Mouse (Mus musculus) limb, embryonic 13.5 days (tissue): ENCODE results near the gene Vars2. TPM values are rescaled to one million over a fixed set of nuclear protein-coding genes. Genes with fewer than 3 reads are reported as not detected.

Experiments used
- ATAC-seq: fragments of 200-750 bp; cut with Nextera tagmentation; 2 replicates; pipeline ENCODE4 v1.8.0; 2017; ENCODE audit warnings: low read depth, moderate number of reproducible peaks, moderate TSS enrichment; ENCODE audit not compliant: low FRiP score
- H3K27ac ChIP-seq: fragments of 300-500 bp; sonication (generic); 2 replicates; pipeline ENCODE4 v1.5.1; 2015; ENCODE audit warnings: inconsistent platforms, mild to moderate bottlenecking, moderate library complexity
- H3K27me3 ChIP-seq: fragments of 300-500 bp; sonication (generic); 2 replicates; pipeline ENCODE4 v1.6.1; 2015; ENCODE audit warnings: mild to moderate bottlenecking, inconsistent platforms
- H3K36me3 ChIP-seq: fragments of 300-500 bp; sonication (generic); 2 replicates; pipeline ENCODE4 v1.6.1; 2015; ENCODE audit warnings: inconsistent platforms, mild to moderate bottlenecking, moderate library complexity
- H3K4me1 ChIP-seq: fragments of 300-500 bp; sonication (generic); 2 replicates; pipeline ENCODE4 v1.6.1; 2015; ENCODE audit warnings: inconsistent platforms
- H3K4me2 ChIP-seq: fragments of 300-500 bp; sonication (generic); replicated peaks from 2 replicates; pipeline ENCODE4 v1.6.1; 2015; ENCODE audit warnings: inconsistent platforms, mild to moderate bottlenecking, moderate library complexity
- H3K4me3 ChIP-seq: fragments of 300-500 bp; sonication (generic); 2 replicates; pipeline ENCODE4 v1.5.1; 2015; ENCODE audit warnings: moderate library complexity, mild to moderate bottlenecking, inconsistent platforms
- H3K9ac ChIP-seq: fragments of 300-500 bp; sonication (generic); 2 replicates; pipeline ENCODE4 v1.6.1; 2015; ENCODE audit warnings: mild to moderate bottlenecking, inconsistent platforms
- H3K9me3 ChIP-seq: fragments of 300-500 bp; sonication (generic); 2 replicates; pipeline ENCODE4 v1.6.1; 2016; ENCODE audit warnings: inconsistent platforms
- WGBS: fragments of 180-500 bp; shearing (Covaris S2); methylation state at CpG from one replicate; pipeline ENCODE4 v1.1.7; 2015; 5-methylcytosine and 5-hydroxymethylcytosine counted together
- polyA plus RNA-seq: library from polyadenylated mRNA; unstranded; fragments of >200 nt; fragmentation: Nextera tagmentation; extraction: Ambion mirVana; gene quantifications from 2 replicates; pipeline ENCODE4 v1.2.1, GENCODE M21; 2015

Vars2 gene
- polyA plus RNA-seq, 1 experiment from 2014 or later = 21.0 TPM

GRCm38 (mm10) chr17:35689936-35690645 lies 22.7 kb upstream of the Vars2 start:
- Histone ChIP-seq H3K4me1 (no peaks in the 10 kb centered on the region), H3K9ac (no peak overlapping the region), H3K27me3 (no peaks in the 10 kb centered on the region), H3K36me3 (peaks cover 92% of the 10 kb centered on the region), H3K4me3 (no peak overlapping the region), H3K4me2 (no peak overlapping the region), H3K27ac (no peak overlapping the region), H3K9me3 (no peaks in the 10 kb centered on the region)
- 91% methylated on average over 18 of the region's 18 CpGs for WGBS
- ATAC-seq = no peak

GRCm38 (mm10) chr17:35688347-35689175 lies 21.2 kb upstream of the Vars2 start:
- Histone ChIP-seq H3K4me3 (no peak overlapping the region), H3K4me1 (no peaks in the 10 kb centered on the region), H3K27me3 (no peaks in the 10 kb centered on the region), H3K27ac (no peak overlapping the region), H3K36me3 (peaks cover 99% of the 10 kb centered on the region), H3K4me2 (no peak overlapping the region), H3K9me3 (no peaks in the 10 kb centered on the region), H3K9ac (no peak overlapping the region)
- 83% methylated on average over 25 of the region's 25 CpGs for WGBS
- no peak for ATAC-seq

- no peaks in the 10 kb centered on the region for H3K4me1 ChIP-seq
- ATAC-seq = no peak
- no peak overlapping the region for H3K4me3 ChIP-seq
- H3K4me2 ChIP-seq = no peak overlapping the region
- no peak overlapping the region for H3K27ac ChIP-seq
- H3K9me3 ChIP-seq = no peaks in the 10 kb centered on the region
- H3K36me3 ChIP-seq = peaks cover 89% of the 10 kb centered on the region
- no peak overlapping the region for H3K9ac ChIP-seq
- H3K27me3 ChIP-seq = no peaks in the 10 kb centered on the region
- WGBS = 67% methylated on average over 9 of the region's 9 CpGs
These were observed 17.7 kb upstream of the Vars2 start for GRCm38 (mm10) chr17:35685061-35685460.

- no peak overlapping the region for H3K9ac ChIP-seq
- WGBS = 88% methylated on average over 13 of the region's 13 CpGs
- no peak overlapping the region for H3K27ac ChIP-seq
- no peaks in the 10 kb centered on the region for H3K9me3 ChIP-seq
- H3K36me3 ChIP-seq = peaks cover 58% of the 10 kb centered on the region
- H3K27me3 ChIP-seq = no peaks in the 10 kb centered on the region
- H3K4me1 ChIP-seq = no peaks in the 10 kb centered on the region
- no peak overlapping the region for H3K4me3 ChIP-seq
- H3K4me2 ChIP-seq = no peak overlapping the region
- ATAC-seq = no peak
These were observed 14.6 kb upstream of the Vars2 start for GRCm38 (mm10) chr17:35681986-35682385.

GRCm38 (mm10) chr17:35680591-35680990 lies 13.2 kb upstream of the Vars2 start:
- peaks cover 45% of the 10 kb centered on the region for H3K36me3 ChIP-seq
- no peak overlapping the region for H3K9ac ChIP-seq
- H3K4me3 ChIP-seq = no peak overlapping the region
- WGBS = 51% methylated on average over 6 of the region's 6 CpGs
- no peaks in the 10 kb centered on the region for H3K4me1 ChIP-seq
- ATAC-seq = no peak
- no peaks in the 10 kb centered on the region for H3K27me3 ChIP-seq
- no peak overlapping the region for H3K4me2 ChIP-seq
- H3K9me3 ChIP-seq = no peaks in the 10 kb centered on the region
- H3K27ac ChIP-seq = no peak overlapping the region

GRCm38 (mm10) chr17:35673416-35674035 lies 6.1 kb upstream of the Vars2 start, which contains the start of gene Gtf2h4:
Gene Gtf2h4, minus strand, starts transcription at chr17:35673739.
- 2% methylated on average over 23 of the region's 23 CpGs for WGBS
- Histone ChIP-seq H3K27ac (no peak within 1 kb of the TSS), H3K9ac (peak within 1 kb of the TSS; percentile 84), H3K9me3 (no peaks in the 10 kb centered on the region), H3K4me3 (peak within 1 kb of the TSS; percentile 65), H3K27me3 (no peaks in the 10 kb centered on the region), H3K36me3 (peaks cover 27% of the 10 kb centered on the region), H3K4me1 (peaks cover 8% of the 10 kb centered on the region), H3K4me2 (peak within 1 kb of the TSS; percentile 91)
- ATAC-seq = peak; percentile 98

GRCm38 (mm10) chr17:35672527-35672926 lies 5.1 kb upstream of the Vars2 start:
- H3K9me3 ChIP-seq = no peaks in the 10 kb centered on the region
- peak overlapping the region; percentile 91 for H3K4me2 ChIP-seq
- no peak for ATAC-seq
- H3K27ac ChIP-seq = no peak overlapping the region
- 90% methylated on average over 6 of the region's 6 CpGs for WGBS
- H3K36me3 ChIP-seq = peaks cover 27% of the 10 kb centered on the region
- peaks cover 16% of the 10 kb centered on the region for H3K4me1 ChIP-seq
- H3K27me3 ChIP-seq = no peaks in the 10 kb centered on the region
- H3K9ac ChIP-seq = peak overlapping the region; percentile 84
- H3K4me3 ChIP-seq = peak overlapping the region; percentile 65

- Histone ChIP-seq H3K27me3 (no peaks in the 10 kb centered on the region), H3K4me3 (no peak overlapping the region), H3K4me1 (peaks cover 17% of the 10 kb centered on the region), H3K9me3 (no peaks in the 10 kb centered on the region), H3K36me3 (peaks cover 27% of the 10 kb centered on the region), H3K4me2 (no peak overlapping the region), H3K27ac (no peak overlapping the region), H3K9ac (no peak overlapping the region)
- ATAC-seq = no peak
- 91% methylated on average over 6 of the region's 6 CpGs for WGBS
These were observed 4.5 kb upstream of the Vars2 start for GRCm38 (mm10) chr17:35671846-35672245.

- no peak overlapping the region for H3K27ac ChIP-seq
- ATAC-seq = no peak
- peaks cover 33% of the 10 kb centered on the region for H3K36me3 ChIP-seq
- no peak overlapping the region for H3K4me3 ChIP-seq
- no peaks in the 10 kb centered on the region for H3K27me3 ChIP-seq
- WGBS = 91% methylated on average over 9 of the region's 9 CpGs
- no peak overlapping the region for H3K9ac ChIP-seq
- peaks cover 22% of the 10 kb centered on the region for H3K4me1 ChIP-seq
- H3K9me3 ChIP-seq = no peaks in the 10 kb centered on the region
- no peak overlapping the region for H3K4me2 ChIP-seq
These were observed 2.3 kb upstream of the Vars2 start for GRCm38 (mm10) chr17:35669731-35670130.

GRCm38 (mm10) chr17:35666851-35667256 lies 538 bp downstream of the Vars2 start:
- 2% methylated on average over 13 of the region's 13 CpGs for WGBS
- Histone ChIP-seq H3K4me2 (peak overlapping the region; percentile 96), H3K27me3 (no peaks in the 10 kb centered on the region), H3K9me3 (no peaks in the 10 kb centered on the region), H3K27ac (peak overlapping the region; percentile 83), H3K4me1 (peaks cover 14% of the 10 kb centered on the region), H3K4me3 (peak overlapping the region; percentile 73), H3K9ac (peak overlapping the region; percentile 88), H3K36me3 (peaks cover 53% of the 10 kb centered on the region)
- ATAC-seq = peak; percentile 49

GRCm38 (mm10) chr17:35665957-35666515 lies 1.4 kb downstream of the Vars2 start:
- Histone ChIP-seq H3K27me3 (no peaks in the 10 kb centered on the region), H3K4me3 (no peak overlapping the region), H3K4me2 (peak overlapping the region; percentile 96), H3K36me3 (peaks cover 54% of the 10 kb centered on the region), H3K27ac (no peak overlapping the region), H3K4me1 (peaks cover 14% of the 10 kb centered on the region), H3K9me3 (no peaks in the 10 kb centered on the region), H3K9ac (peak overlapping the region; percentile 88; the same call in 1 of the 2 replicates)
- 77% methylated on average over 17 of the region's 17 CpGs for WGBS
- no peak for ATAC-seq

GRCm38 (mm10) chr17:35653086-35653485 lies 14.3 kb downstream of the Vars2 start:
- Histone ChIP-seq H3K4me3 (no peak overlapping the region), H3K27ac (no peak overlapping the region), H3K9ac (no peak overlapping the region), H3K4me2 (no peak overlapping the region), H3K27me3 (no peaks in the 10 kb centered on the region), H3K36me3 (peaks cover 37% of the 10 kb centered on the region), H3K4me1 (no peaks in the 10 kb centered on the region), H3K9me3 (no peaks in the 10 kb centered on the region)
- ATAC-seq = no peak
- 76% methylated on average over 2 of the region's 2 CpGs for WGBS
